Mouse (Mus musculus) embryonic facial prominence, embryonic 10.5 days (tissue): ENCODE measurements around the gene Ssu72. TPM values are rescaled to one million over a fixed set of nuclear protein-coding genes. Genes with fewer than 3 reads are reported as not detected.

Experiments used
- DNase-seq: peaks from one replicate; pipeline ENCODE4 v3.0.0-alpha.2; 2017; ENCODE audit warnings: low spot score
- H3K27ac ChIP-seq: fragments of 300-500 bp; sonication (generic); replicated peaks from 2 replicates; pipeline ENCODE4 v1.5.1; 2016; ENCODE audit warnings: mild to moderate bottlenecking
- H3K27me3 ChIP-seq: fragments of 300-500 bp; sonication (generic); replicated peaks from 2 replicates; pipeline ENCODE4 v1.6.1; 2016; ENCODE audit warnings: low read depth, mild to moderate bottlenecking; ENCODE audit not compliant: poor library complexity, severe bottlenecking
- H3K36me3 ChIP-seq: fragments of 300-500 bp; sonication (generic); replicated peaks from 2 replicates; pipeline ENCODE4 v1.6.1; 2016; ENCODE audit warnings: mild to moderate bottlenecking, moderate library complexity
- H3K4me1 ChIP-seq: fragments of 300-500 bp; sonication (generic); 2 replicates; pipeline ENCODE4 v1.6.1; 2016
- H3K4me3 ChIP-seq: fragments of 300-500 bp; sonication (generic); 2 replicates; pipeline ENCODE4 v1.5.1; 2016; ENCODE audit warnings: mild to moderate bottlenecking, moderate library complexity
- H3K9me3 ChIP-seq: fragments of 300-500 bp; sonication (generic); 2 replicates; pipeline ENCODE4 v1.6.1; 2016; ENCODE audit warnings: mild to moderate bottlenecking
- WGBS: fragments of 180-500 bp; shearing (Covaris S2); methylation state at CpG from one replicate; pipeline ENCODE4 v1.1.7; 2016; 5-methylcytosine and 5-hydroxymethylcytosine counted together
- polyA plus RNA-seq: library from polyadenylated mRNA; unstranded; fragments of >200 nt; fragmentation: Nextera tagmentation; extraction: Ambion mirVana; gene quantifications from 2 replicates; pipeline ENCODE4 v1.2.1, GENCODE M21; 2016

Gene Ssu72
- polyA plus RNA-seq, 1 experiment from 2014 or later = 167 TPM

DNA sequence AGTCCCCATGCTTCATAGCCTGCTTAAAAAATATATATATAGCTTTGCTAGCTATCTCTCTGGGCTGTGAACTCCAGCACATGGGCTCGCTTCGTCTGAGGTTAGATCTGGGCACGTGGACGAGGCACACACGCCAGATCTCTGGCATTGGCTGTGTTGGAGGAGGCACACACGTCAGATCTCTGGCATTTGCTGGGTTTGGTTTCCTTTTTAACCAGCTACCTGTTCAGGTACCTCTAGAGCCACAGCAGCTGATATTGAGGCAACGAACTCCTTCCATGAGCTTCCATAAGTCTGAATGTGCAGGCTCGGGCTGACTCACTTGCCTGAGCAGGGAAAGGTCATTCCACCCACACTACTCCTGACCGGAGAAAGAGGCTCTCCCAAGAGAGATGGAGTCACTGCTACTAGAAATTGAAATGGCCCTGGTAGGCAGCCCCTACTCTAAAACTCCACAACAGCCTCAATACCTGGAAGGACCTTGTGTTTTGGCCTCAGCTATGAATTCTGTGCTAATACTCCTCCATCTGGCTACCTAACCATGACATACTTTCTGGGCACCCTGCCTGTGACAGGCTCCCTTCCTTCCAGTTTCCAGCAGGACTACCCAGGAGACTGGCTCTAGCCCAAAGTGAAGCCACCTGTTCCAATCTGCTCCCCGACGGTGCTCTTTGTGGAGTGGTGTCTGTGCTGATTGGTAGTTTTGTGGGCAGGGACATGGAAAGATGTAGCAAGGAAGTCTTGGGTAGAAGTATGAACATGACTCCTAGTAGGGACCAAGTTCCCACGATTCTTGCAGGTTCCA lies 13.8 kb upstream of the Ssu72 start:
- no peak overlapping the region for H3K4me3 ChIP-seq
- H3K9me3 ChIP-seq = no peaks in the 10 kb centered on the region
- DNase-seq = no peak
- peaks cover 30% of the 10 kb centered on the region for H3K27me3 ChIP-seq
- no peak overlapping the region for H3K27ac ChIP-seq
- peaks cover 19% of the 10 kb centered on the region for H3K4me1 ChIP-seq
- no peaks in the 10 kb centered on the region for H3K36me3 ChIP-seq
- WGBS = 82% methylated on average over 12 of the region's 12 CpGs

DNA sequence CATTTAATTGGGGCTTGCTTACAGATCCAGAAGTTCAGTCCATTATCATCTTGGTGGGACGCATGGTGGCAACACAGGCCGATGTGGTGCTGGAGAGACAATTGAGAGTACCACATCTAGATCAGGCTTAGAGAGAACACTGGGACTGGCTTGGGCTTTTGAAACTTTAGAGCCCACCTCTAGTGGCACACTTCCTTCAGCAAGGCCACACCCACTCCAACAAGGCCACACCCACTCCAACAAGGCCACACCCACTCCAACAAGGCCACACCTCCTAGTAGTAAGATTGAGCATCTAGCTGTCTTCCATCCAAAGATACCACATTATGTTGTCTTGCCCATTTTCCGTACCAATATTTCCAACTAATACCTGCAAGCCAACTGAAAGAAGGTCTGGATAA lies 12.2 kb upstream of the Ssu72 start:
- no peak overlapping the region for H3K4me3 ChIP-seq
- DNase-seq = no peak
- H3K9me3 ChIP-seq = no peaks in the 10 kb centered on the region
- H3K27ac ChIP-seq = no peak overlapping the region
- H3K4me1 ChIP-seq = peaks cover 29% of the 10 kb centered on the region
- 97% methylated on average over 3 of the region's 3 CpGs for WGBS
- no peaks in the 10 kb centered on the region for H3K36me3 ChIP-seq
- peaks cover 44% of the 10 kb centered on the region for H3K27me3 ChIP-seq

- DNase-seq = peak; percentile 81
- H3K27me3 ChIP-seq = peaks cover 44% of the 10 kb centered on the region
- H3K4me1 ChIP-seq = peaks cover 29% of the 10 kb centered on the region
- peak within 1 kb of the TSS; percentile 83 for H3K4me3 ChIP-seq
- under 1% methylated on average over 47 of the region's 47 CpGs for WGBS
- no peaks in the 10 kb centered on the region for H3K36me3 ChIP-seq
- no peaks in the 10 kb centered on the region for H3K9me3 ChIP-seq
- peak within 1 kb of the TSS; percentile 82 for H3K27ac ChIP-seq
Observed at GRCm38 (mm10) chr4:155694111-155694481, 10.5 kb upstream of the Ssu72 start, which contains the start of gene Fndc10. Fndc10 (plus strand) TSS chr4:155694342.

DNA sequence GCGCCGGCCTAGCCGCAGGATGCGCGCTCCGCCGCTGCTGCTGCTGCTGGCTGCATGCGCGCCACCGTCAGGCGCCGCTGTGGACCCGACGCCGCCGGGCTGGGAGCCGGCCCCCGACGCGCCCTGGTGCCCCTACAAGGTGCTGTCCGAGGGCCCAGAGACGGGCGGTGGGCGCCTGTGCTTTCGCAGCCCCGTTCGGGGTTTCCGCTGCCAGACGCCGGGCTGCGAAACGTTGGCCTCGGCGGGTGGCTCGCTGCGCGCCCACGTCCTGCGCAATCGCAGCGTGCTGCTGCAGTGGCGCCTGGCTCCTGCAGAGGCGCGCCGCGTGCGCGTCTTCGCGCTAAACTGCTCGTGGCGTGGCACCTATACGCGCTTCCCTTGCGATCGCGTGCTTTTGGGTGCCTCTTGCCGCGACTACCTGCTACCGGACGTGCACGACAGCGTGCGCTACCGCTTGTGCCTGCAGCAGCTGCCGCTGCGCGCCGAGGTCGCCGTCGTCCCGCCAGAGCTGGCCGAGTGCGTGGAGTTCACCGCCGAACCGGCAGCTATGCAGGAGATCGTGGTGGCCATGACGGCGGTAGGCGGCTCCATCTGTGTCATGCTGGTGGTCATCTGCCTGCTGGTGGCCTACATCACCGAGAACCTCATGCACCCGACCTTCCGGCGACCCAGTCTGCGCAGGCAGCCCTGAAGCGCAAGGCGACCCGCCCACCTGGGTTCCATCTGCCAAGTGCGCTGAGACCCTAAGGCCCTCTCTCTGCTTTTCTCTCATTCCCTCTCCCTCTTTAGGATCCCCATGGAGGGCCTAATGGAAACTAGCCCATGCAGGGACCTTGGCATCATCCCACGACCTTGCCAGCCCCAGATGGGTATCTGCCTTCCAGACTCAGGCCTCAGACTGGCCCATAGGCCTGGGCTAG lies 9.9 kb upstream of the Ssu72 start:
- Histone ChIP-seq H3K27ac (peak overlapping the region; percentile 82), H3K36me3 (no peaks in the 10 kb centered on the region), H3K4me1 (peaks cover 29% of the 10 kb centered on the region), H3K9me3 (no peaks in the 10 kb centered on the region), H3K27me3 (peaks cover 44% of the 10 kb centered on the region), H3K4me3 (peak overlapping the region; percentile 83)
- DNase-seq = peak; percentile 73
- 2% methylated on average over 92 of the region's 92 CpGs for WGBS

DNA sequence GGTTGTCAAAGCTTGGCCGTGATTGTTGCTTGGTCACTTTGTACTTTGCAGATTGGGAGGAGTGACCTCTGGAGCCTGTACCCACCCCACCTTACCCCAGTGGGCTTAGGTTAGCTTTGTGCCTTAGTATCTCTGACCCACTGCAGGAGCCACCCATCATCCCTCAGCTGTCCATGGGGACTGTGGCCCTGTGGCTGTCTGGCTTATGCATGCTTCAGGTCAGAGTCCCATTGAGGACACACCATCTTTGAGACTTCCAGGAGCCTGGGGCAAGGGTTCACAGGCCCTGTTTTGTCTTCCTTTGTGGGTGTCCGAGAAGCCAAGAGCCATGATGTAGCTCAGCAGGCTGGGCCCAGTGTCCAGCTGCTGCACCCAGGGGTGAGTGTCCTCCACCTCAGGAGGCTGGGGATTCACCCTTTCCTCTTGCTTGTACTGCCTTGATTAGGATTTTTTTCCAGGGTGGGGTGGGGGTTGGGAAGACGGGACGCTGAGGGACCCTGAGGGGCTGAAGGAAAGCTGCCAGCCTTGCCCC lies 9.0 kb upstream of the Ssu72 start:
- DNase-seq = no peak
- 75% methylated on average over 4 of the region's 4 CpGs for WGBS
- no peaks in the 10 kb centered on the region for H3K36me3 ChIP-seq
- peaks cover 44% of the 10 kb centered on the region for H3K27me3 ChIP-seq
- peak overlapping the region; percentile 83 for H3K4me3 ChIP-seq
- H3K4me1 ChIP-seq = peaks cover 29% of the 10 kb centered on the region
- H3K9me3 ChIP-seq = no peaks in the 10 kb centered on the region
- H3K27ac ChIP-seq = no peak overlapping the region

GRCm38 (mm10) chr4:155696261-155697255 lies 8.0 kb upstream of the Ssu72 start:
- Histone ChIP-seq H3K4me3 (no peak overlapping the region), H3K27ac (no peak overlapping the region), H3K36me3 (no peaks in the 10 kb centered on the region), H3K27me3 (peaks cover 44% of the 10 kb centered on the region), H3K9me3 (no peaks in the 10 kb centered on the region), H3K4me1 (peaks cover 29% of the 10 kb centered on the region)
- DNase-seq = no peak
- WGBS = 76% methylated on average over 16 of the region's 16 CpGs

DNA sequence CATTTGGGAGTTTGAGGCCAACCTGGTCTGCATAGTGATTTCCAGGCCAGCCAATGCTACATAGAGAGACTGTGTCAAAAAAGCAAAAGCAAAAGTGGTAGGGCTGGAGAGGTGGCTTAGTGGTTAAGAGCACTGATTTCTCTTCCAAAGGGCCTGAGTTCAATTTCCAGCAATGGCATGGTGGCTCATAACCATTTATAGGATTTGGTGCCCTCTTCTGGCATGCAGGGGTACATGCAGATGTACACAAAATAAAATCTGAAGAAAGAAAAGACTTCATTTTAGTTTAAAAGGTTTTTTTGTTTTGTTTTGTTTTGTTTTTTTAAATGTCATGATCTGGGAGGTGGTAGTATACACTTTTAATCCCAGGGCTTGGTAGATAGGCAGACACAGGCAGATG lies 4.2 kb upstream of the Ssu72 start:
- H3K4me1 ChIP-seq = peaks cover 21% of the 10 kb centered on the region
- peaks cover 17% of the 10 kb centered on the region for H3K27me3 ChIP-seq
- H3K4me3 ChIP-seq = no peak overlapping the region
- H3K27ac ChIP-seq = no peak overlapping the region
- H3K9me3 ChIP-seq = no peaks in the 10 kb centered on the region
- DNase-seq = no peak
- H3K36me3 ChIP-seq = no peaks in the 10 kb centered on the region

GRCm38 (mm10) chr4:155703425-155703929 lies 1.1 kb upstream of the Ssu72 start:
- H3K36me3 ChIP-seq = 0 out of 2 replicates have a peak, but pooled peaks cover 4% of the 10 kb centered on the region
- no peak for DNase-seq
- WGBS = 95% methylated on average over 4 of the region's 4 CpGs
- peak overlapping the region; percentile 93; the same call in 1 of the 2 replicates for H3K27ac ChIP-seq
- no peaks in the 10 kb centered on the region for H3K9me3 ChIP-seq
- H3K4me1 ChIP-seq = peaks cover 22% of the 10 kb centered on the region
- no peaks in the 10 kb centered on the region for H3K27me3 ChIP-seq
- H3K4me3 ChIP-seq = no peak overlapping the region

GRCm38 (mm10) chr4:155705592-155705929 lies 961 bp downstream of the Ssu72 start:
- DNase-seq = no peak
- no peaks in the 10 kb centered on the region for H3K9me3 ChIP-seq
- H3K27me3 ChIP-seq = no peaks in the 10 kb centered on the region
- 0 out of 2 replicates have a peak, but pooled peaks cover 4% of the 10 kb centered on the region for H3K36me3 ChIP-seq
- WGBS = under 1% methylated on average over 19 of the region's 19 CpGs
- H3K4me3 ChIP-seq = peak overlapping the region; percentile 92
- peak overlapping the region; percentile 93 for H3K27ac ChIP-seq
- peaks cover 25% of the 10 kb centered on the region for H3K4me1 ChIP-seq

DNA sequence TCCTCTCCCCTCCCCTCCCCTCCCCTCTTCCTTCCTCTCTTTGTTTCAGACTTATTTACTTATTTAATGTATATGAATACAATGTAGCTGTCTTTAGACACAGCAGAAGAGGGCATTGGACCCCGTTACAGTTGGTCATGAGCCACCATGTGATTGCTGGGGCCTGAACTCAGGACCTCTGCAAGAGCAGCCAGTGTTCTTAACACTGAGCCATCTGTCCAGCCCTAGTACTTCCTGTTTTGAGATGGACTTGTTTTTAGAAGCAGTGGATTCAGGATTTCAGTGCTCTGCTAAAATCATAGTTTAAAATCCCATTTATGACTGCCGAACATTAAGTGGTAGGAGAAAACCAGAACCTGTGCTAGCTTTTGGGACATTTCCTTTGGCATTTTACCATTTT lies 4.0 kb downstream of the Ssu72 start:
- H3K27me3 ChIP-seq = no peaks in the 10 kb centered on the region
- peaks cover 15% of the 10 kb centered on the region for H3K36me3 ChIP-seq
- no peak overlapping the region for H3K4me3 ChIP-seq
- no peaks in the 10 kb centered on the region for H3K9me3 ChIP-seq
- H3K4me1 ChIP-seq = peaks cover 25% of the 10 kb centered on the region
- WGBS = 83% methylated on average over 2 of the region's 2 CpGs
- DNase-seq = no peak
- H3K27ac ChIP-seq = no peak overlapping the region

GRCm38 (mm10) chr4:155708988-155709387 lies 4.4 kb downstream of the Ssu72 start:
- Histone ChIP-seq H3K9me3 (no peaks in the 10 kb centered on the region), H3K4me1 (peaks cover 22% of the 10 kb centered on the region), H3K27me3 (no peaks in the 10 kb centered on the region), H3K36me3 (peaks cover 19% of the 10 kb centered on the region), H3K27ac (no peak overlapping the region), H3K4me3 (no peak overlapping the region)
- no peak for DNase-seq
